Mouse (Mus musculus): Measurements from ENCODE around the gene Chd1. TPM values are rescaled to one million over a fixed set of nuclear protein-coding genes. Genes with fewer than 3 reads are reported as not detected.
A peak's percentile ranks its signal among the peaks of the same experiment; 100 is the strongest.

The Chd1 gene
- polyA plus RNA-seq, 1 experiment from 2014 or later = 14.3 TPM

DNA sequence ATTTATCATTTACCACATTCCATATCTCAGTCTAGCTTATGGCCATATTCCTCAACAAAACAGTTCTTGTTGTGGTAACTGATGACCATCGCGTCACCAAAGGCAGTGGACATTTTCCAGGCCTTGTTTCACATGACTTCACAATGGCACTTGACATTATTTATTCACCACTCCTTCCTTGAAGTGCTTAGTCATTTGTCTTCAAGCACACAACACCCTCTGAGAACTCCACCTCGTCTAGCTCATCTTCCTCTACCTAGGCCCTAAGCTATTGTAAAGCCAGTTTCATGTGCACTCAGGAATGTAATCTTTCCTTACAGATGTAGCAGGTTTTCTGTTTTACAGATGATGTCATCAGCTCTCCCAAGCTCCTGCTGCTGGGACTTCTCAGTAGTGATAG is 5.8 kb upstream of the Chd1 start:
- no peak overlapping the region for H3K4me3 ChIP-seq (ENCODE audit: low read length)
- no peak overlapping the region for H3K27ac ChIP-seq (ENCODE audit: low read length)
- H3K4me2 ChIP-seq (ENCODE audit: low read depth, low read length) = no peak overlapping the region
- no peaks in the 10 kb centered on the region for H3K36me3 ChIP-seq (ENCODE audit: control insufficient read depth, insufficient read depth, low read length)
- ATAC-seq = no peak
- 80% methylated on average over 3 of the region's 3 CpGs for WGBS
- peaks cover 3% of the 10 kb centered on the region; the same call in 1 of the 2 replicates for H3K4me1 ChIP-seq (ENCODE audit: control insufficient read depth, insufficient read depth, low read length)
- no peaks in the 10 kb centered on the region for H3K27me3 ChIP-seq (replicated peaks; ENCODE audit: control insufficient read depth, insufficient read depth, low read length)
- no peak overlapping the region for H3K9ac ChIP-seq (ENCODE audit: low read depth, low read length)
- H3K9me3 ChIP-seq (ENCODE audit: control insufficient read depth, low read length) = no peaks in the 10 kb centered on the region

DNA sequence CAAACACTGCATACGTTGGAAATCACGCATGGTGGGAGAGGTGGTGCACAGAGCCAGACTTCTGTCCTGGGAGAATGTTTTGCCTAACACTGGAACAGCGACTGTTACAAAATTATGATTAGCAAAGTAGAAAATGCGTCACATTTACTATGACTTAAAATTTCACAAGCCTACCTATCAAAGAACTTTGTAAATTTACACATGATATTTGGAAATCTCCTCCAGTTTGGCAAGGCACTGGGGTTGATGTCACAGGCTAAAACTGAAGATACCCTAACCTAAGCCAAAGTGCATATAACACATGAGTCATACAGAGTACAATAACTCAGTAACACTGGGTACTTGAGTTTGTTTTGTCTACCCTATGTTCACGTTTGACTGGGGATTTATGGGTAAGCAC is 3.3 kb upstream of the Chd1 start:
- no peaks in the 10 kb centered on the region for H3K27me3 ChIP-seq (replicated peaks; ENCODE audit: control insufficient read depth, insufficient read depth, low read length)
- no peak overlapping the region for H3K9ac ChIP-seq (ENCODE audit: low read depth, low read length)
- no peak overlapping the region for H3K27ac ChIP-seq (ENCODE audit: low read length)
- no peak overlapping the region for H3K4me3 ChIP-seq (ENCODE audit: low read length)
- H3K4me1 ChIP-seq (ENCODE audit: control insufficient read depth, insufficient read depth, low read length) = peaks cover 5% of the 10 kb centered on the region; the same call in 1 of the 2 replicates
- 85% methylated on average over 5 of the region's 5 CpGs for WGBS
- no peaks in the 10 kb centered on the region for H3K9me3 ChIP-seq (ENCODE audit: control insufficient read depth, low read length)
- H3K36me3 ChIP-seq (ENCODE audit: control insufficient read depth, insufficient read depth, low read length) = no peaks in the 10 kb centered on the region
- H3K4me2 ChIP-seq (ENCODE audit: low read depth, low read length) = no peak overlapping the region
- no peak for ATAC-seq

DNA sequence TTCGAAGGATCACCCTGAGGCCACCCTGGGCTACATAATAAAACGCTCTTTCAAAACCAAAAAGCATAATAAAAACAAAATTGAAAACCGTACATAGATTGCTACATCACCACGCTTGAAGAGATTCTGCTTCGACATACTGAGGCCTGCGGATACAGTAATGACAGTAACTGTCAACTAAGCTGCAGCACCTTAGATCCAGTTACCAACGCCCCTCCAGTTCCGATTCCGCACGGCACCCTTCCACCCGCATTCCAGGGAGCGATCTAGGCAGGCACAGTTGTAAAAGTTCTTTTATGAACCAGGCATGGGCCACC is 651 bp upstream of the Chd1 start:
- H3K9ac ChIP-seq (ENCODE audit: low read depth, low read length) = peak overlapping the region; percentile 87
- H3K9me3 ChIP-seq (ENCODE audit: control insufficient read depth, low read length) = no peaks in the 10 kb centered on the region
- H3K4me1 ChIP-seq (ENCODE audit: control insufficient read depth, insufficient read depth, low read length) = peaks cover 8% of the 10 kb centered on the region; the same call in 1 of the 2 replicates
- 3% methylated on average over 12 of the region's 12 CpGs for WGBS
- no peaks in the 10 kb centered on the region for H3K27me3 ChIP-seq (replicated peaks; ENCODE audit: control insufficient read depth, insufficient read depth, low read length)
- ATAC-seq = no peak
- peak overlapping the region; percentile 94 for H3K4me3 ChIP-seq (ENCODE audit: low read length)
- peak overlapping the region; percentile 67 for H3K4me2 ChIP-seq (ENCODE audit: low read depth, low read length)
- peak overlapping the region; percentile 97 for H3K27ac ChIP-seq (ENCODE audit: low read length)
- no peaks in the 10 kb centered on the region for H3K36me3 ChIP-seq (ENCODE audit: control insufficient read depth, insufficient read depth, low read length)

DNA sequence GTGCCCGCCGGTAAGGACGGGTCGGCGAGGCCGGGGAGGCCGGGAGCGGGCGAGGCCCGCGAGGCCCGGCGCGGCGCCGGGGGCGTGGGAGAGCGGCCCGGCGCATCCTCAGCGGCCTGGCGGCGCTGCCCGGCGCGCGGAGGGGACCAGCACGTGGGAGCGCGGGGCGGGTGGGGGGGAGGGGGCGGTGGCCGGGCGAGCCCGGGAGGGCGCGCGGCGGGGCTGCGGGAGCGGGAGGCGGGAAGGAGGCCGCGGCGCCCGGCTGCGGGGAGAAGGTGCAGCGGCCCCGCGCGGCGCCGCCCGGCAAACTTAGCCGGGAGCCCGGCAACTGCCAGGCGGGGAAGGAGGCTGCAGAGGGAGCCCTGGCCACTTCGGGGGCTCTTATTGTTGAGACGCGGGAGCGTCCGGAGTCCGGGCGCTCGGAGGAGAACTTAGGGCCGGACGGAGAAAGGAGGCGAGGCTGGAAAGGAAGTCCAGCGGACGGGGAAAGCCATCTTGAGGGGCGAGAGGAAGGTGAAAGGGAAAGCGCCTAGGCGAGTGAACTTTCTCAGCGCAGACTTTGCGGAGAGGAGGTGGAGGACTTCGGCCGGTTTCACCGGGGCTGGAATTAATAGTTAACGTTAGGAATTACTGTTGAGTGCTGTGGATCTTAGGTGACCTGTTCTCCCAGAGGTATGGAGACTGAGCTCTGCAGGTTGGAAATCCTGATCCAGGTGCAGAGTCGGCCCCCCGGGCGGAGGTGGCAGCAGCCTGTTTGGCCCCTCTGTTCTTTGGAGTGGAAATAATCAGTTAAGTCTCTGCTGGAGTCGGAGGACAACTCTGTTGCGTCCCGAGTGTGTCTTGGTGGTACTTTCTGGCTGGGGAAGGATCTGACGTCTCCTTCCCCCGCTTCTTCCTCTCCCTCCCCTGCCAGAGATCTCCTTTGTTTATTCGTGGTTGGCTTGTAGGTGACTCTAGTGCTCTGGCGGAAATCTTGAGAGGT is 827 bp downstream of the Chd1 start:
- Histone ChIP-seq H3K36me3 (ENCODE audit: control insufficient read depth, insufficient read depth, low read length) (peaks cover 3% of the 10 kb centered on the region; the same call in 1 of the 2 replicates), H3K4me1 (ENCODE audit: control insufficient read depth, insufficient read depth, low read length) (peaks cover 8% of the 10 kb centered on the region; the same call in 1 of the 2 replicates), H3K4me2 (ENCODE audit: low read depth, low read length) (peak overlapping the region; percentile 60), H3K27ac (ENCODE audit: low read length) (peak overlapping the region; percentile 97), H3K9me3 (ENCODE audit: control insufficient read depth, low read length) (no peaks in the 10 kb centered on the region), H3K4me3 (ENCODE audit: low read length) (peak overlapping the region; percentile 94), H3K9ac (ENCODE audit: low read depth, low read length) (peak overlapping the region; percentile 87), H3K27me3 (replicated peaks; ENCODE audit: control insufficient read depth, insufficient read depth, low read length) (no peaks in the 10 kb centered on the region)
- peak; percentile 58 for ATAC-seq
- WGBS = under 1% methylated on average over 71 of the region's 89 CpGs

DNA sequence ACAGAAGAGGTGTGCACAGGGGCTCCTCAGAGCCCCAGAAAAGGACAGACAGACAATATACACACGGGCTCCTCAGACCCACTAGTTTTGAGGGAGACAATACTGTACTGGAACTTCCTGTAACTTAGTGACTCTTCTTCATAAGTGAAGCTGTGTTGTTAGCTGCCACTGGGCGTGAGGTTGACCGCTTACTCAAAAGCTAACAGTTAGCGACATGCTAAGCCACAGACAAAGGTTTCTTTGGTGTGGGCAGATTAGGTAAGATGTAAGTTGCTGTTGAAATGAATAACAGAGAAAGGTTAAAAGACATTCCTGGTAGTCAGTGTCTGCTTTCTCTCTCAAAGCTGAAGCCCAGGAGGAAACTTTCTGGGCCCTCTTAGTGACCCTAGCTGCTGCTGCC is 9.7 kb downstream of the Chd1 start:
- 75% methylated on average over 4 of the region's 4 CpGs for WGBS
- no peaks in the 10 kb centered on the region for H3K9me3 ChIP-seq (ENCODE audit: control insufficient read depth, low read length)
- no peak overlapping the region for H3K27ac ChIP-seq (ENCODE audit: low read length)
- H3K9ac ChIP-seq (ENCODE audit: low read depth, low read length) = no peak overlapping the region
- no peak overlapping the region for H3K4me3 ChIP-seq (ENCODE audit: low read length)
- H3K36me3 ChIP-seq (ENCODE audit: control insufficient read depth, insufficient read depth, low read length) = peaks cover 3% of the 10 kb centered on the region; the same call in 1 of the 2 replicates
- peaks cover 4% of the 10 kb centered on the region; the same call in 1 of the 2 replicates for H3K4me1 ChIP-seq (ENCODE audit: control insufficient read depth, insufficient read depth, low read length)
- no peaks in the 10 kb centered on the region for H3K27me3 ChIP-seq (replicated peaks; ENCODE audit: control insufficient read depth, insufficient read depth, low read length)
- no peak for ATAC-seq
- no peak overlapping the region for H3K4me2 ChIP-seq (ENCODE audit: low read depth, low read length)

DNA sequence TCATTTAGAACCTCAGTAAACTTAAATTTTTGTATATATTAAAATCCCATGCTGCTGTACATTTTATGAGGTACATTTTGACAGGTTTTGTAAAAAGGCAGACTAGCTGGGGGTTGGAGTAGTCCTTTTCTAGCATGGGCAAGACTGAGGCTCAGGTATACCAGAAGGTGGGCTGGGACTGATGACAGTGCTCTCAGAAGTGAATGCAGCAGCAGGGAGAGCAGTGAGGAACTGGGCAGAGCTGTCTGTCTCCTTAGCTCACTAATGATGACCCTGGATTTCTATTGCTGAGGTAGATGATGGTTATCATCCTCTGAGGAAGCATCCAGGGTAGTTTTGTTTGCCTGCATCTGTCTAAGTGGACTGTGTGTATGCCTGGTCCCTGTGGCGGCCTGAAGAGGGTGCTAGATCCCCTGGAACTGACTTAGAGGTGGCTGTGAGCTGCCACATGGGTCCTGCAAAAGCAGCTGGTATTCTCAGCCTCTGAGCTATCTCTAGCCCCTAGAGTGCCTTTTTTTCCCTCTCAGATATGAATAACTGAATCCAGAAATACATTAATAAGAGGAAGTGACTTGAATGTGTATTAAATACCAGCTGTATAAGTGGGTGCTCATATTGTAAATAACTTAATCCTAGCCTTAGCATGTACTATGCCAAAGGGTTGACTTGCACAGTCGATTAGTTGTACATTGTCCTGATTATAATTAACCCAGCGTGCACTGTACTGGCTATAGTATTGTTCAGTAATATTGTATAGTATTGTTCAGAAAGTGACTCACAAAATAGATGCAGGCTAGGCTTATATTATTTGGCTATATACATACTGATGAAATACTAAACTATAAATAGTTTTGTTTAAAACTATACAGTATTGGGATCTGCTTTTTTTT is 10.5 kb downstream of the Chd1 start:
- H3K4me1 ChIP-seq (ENCODE audit: control insufficient read depth, insufficient read depth, low read length) = peaks cover 4% of the 10 kb centered on the region; the same call in 1 of the 2 replicates
- ATAC-seq = peak; percentile 71; the same call in 1 of the 2 replicates
- no peak overlapping the region for H3K4me2 ChIP-seq (ENCODE audit: low read depth, low read length)
- 70% methylated on average over 3 of the region's 3 CpGs for WGBS
- H3K27me3 ChIP-seq (replicated peaks; ENCODE audit: control insufficient read depth, insufficient read depth, low read length) = no peaks in the 10 kb centered on the region
- peaks cover 3% of the 10 kb centered on the region; the same call in 1 of the 2 replicates for H3K36me3 ChIP-seq (ENCODE audit: control insufficient read depth, insufficient read depth, low read length)
- no peak overlapping the region for H3K9ac ChIP-seq (ENCODE audit: low read depth, low read length)
- no peaks in the 10 kb centered on the region for H3K9me3 ChIP-seq (ENCODE audit: control insufficient read depth, low read length)
- H3K27ac ChIP-seq (ENCODE audit: low read length) = no peak overlapping the region
- H3K4me3 ChIP-seq (ENCODE audit: low read length) = no peak overlapping the region

DNA sequence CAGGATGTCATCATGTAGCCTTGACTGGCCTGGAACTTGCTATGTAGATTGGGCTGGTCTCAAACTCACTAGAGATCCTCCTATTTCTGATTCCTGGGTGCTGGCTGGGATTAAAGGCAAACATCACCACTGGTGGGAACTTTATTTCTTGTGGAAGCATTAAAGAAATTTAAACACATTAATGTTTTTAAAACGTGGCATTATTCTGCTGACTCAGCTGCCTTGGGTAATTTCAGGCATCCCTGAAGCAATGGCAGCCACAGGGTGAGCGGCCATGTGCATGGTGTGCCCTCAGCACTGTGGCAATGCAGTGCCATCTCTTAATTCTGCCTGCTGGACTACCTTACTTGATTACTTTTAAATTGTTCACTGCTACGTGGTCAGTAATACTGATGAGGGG is 11.2 kb downstream of the Chd1 start:
- no peaks in the 10 kb centered on the region for H3K27me3 ChIP-seq (replicated peaks; ENCODE audit: control insufficient read depth, insufficient read depth, low read length)
- no peaks in the 10 kb centered on the region for H3K9me3 ChIP-seq (ENCODE audit: control insufficient read depth, low read length)
- no peak overlapping the region for H3K4me2 ChIP-seq (ENCODE audit: low read depth, low read length)
- peaks cover 4% of the 10 kb centered on the region; the same call in 1 of the 2 replicates for H3K4me1 ChIP-seq (ENCODE audit: control insufficient read depth, insufficient read depth, low read length)
- WGBS = 84% methylated on average over 3 of the region's 3 CpGs
- ATAC-seq = no peak
- no peak overlapping the region for H3K9ac ChIP-seq (ENCODE audit: low read depth, low read length)
- H3K36me3 ChIP-seq (ENCODE audit: control insufficient read depth, insufficient read depth, low read length) = no peaks in the 10 kb centered on the region
- no peak overlapping the region for H3K27ac ChIP-seq (ENCODE audit: low read length)
- H3K4me3 ChIP-seq (ENCODE audit: low read length) = no peak overlapping the region

DNA sequence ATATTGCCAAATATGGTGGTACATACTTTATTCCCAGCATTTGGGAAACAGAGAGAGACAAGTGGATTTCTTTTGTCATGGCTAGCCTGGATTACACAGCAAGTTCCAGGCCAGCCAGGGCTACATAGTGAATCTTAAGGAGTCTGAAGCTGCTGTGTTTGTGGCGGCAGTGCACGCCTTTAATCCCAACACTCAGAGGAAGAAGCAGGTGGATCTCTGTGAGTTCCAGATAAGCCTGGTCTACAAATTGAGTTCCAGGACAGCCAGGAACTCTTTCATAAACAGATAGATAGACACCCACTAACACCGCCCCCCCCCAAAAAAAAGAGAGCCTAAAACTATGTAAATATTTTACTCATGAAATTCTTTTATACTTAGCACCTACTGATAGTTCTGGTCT is 16.1 kb downstream of the Chd1 start:
- H3K9ac ChIP-seq (ENCODE audit: low read depth, low read length) = no peak overlapping the region
- H3K27ac ChIP-seq (ENCODE audit: low read length) = no peak overlapping the region
- H3K4me3 ChIP-seq (ENCODE audit: low read length) = no peak overlapping the region
- peaks cover 3% of the 10 kb centered on the region; the same call in 1 of the 2 replicates for H3K36me3 ChIP-seq (ENCODE audit: control insufficient read depth, insufficient read depth, low read length)
- no peak overlapping the region for H3K4me2 ChIP-seq (ENCODE audit: low read depth, low read length)
- no peaks in the 10 kb centered on the region for H3K9me3 ChIP-seq (ENCODE audit: control insufficient read depth, low read length)
- no peak for ATAC-seq
- H3K4me1 ChIP-seq (ENCODE audit: control insufficient read depth, insufficient read depth, low read length) = no peaks in the 10 kb centered on the region
- WGBS = 89% methylated on average over 3 of the region's 3 CpGs
- no peaks in the 10 kb centered on the region for H3K27me3 ChIP-seq (replicated peaks; ENCODE audit: control insufficient read depth, insufficient read depth, low read length)

DNA sequence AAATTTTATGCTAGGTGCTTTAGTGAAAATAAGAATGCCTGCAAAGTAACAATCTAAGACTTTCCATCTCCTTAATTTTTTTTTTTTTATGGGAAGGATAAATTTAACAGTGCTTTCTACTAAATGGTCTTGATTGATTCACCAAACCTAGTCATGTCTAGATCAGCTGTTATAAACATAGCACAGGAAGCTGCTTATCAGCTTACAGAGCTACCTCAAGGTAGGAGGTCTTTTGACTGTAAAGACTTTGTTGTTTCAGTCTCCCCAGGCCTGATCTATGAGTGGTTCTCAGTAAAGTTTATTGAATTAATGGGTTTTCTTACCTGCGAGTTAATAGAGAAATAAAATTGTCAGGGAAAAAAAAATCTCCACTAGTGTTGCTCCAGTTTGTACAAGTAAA is 18.5 kb downstream of the Chd1 start:
- Histone ChIP-seq H3K9ac (ENCODE audit: low read depth, low read length) (no peak overlapping the region), H3K4me3 (ENCODE audit: low read length) (no peak overlapping the region), H3K9me3 (ENCODE audit: control insufficient read depth, low read length) (no peaks in the 10 kb centered on the region), H3K36me3 (ENCODE audit: control insufficient read depth, insufficient read depth, low read length) (peaks cover 3% of the 10 kb centered on the region; the same call in 1 of the 2 replicates), H3K4me2 (ENCODE audit: low read depth, low read length) (no peak overlapping the region), H3K27me3 (replicated peaks; ENCODE audit: control insufficient read depth, insufficient read depth, low read length) (no peaks in the 10 kb centered on the region), H3K4me1 (ENCODE audit: control insufficient read depth, insufficient read depth, low read length) (no peaks in the 10 kb centered on the region), H3K27ac (ENCODE audit: low read length) (no peak overlapping the region)
- WGBS = 65% methylated on average over 1 of the region's 1 CpGs
- ATAC-seq = no peak
